Mouse (Mus musculus): ENCODE measurements around the gene Bsn.

DNA sequence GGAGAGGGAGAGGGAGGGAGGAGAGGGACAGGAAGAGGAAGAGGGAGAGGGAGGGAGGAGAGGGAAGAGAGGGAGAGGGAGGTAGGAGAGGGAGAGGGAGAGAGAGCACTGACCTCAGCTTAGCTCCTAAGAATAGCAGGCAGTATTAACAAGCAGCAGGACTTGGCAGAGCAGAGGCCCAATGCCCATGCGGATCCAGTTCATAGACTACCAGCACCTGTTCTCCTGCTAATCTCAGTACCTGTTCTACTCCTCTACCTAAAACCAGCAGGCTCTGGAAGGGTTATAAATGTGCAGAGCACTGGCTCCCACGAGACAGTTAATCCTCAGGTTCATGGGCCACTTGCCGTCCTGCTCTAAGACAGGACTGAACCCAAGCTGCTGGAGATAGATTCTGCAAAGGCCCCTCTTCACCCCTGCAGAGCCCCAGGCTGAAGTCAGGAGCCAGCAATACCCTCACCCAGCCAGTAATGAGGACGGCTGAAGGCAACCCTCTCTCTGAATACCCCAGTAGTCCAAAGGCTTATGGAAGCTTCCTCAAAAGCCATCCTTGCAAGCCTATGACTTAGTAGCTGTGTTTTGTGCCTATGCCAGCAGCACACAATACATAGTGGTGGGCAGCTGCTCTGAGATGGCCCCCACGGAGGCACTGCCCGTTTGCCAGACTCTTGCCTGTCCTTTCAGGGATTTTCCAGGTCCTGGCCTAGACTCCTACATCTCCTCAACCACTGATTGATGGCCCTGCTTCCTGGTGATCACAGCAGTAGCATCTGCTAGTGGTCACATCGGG is 116.8 kb downstream of the Bsn start:
- TF ChIP-seq CTCF (IDR thresholded peaks at IDR 0.05; ENCODE audit: low read depth) (no peak), EP300 (IDR thresholded peaks at IDR 0.05; ENCODE audit: low read depth) (no peak)

Measured in liver, postnatal 0 days (tissue).